Mouse (Mus musculus) embryo, embryonic 9.5 days (tissue): ENCODE measurements around the gene Hoxb4.

Source experiments
- DNase-seq: peaks from one replicate; pipeline ENCODE4 v3.0.0-alpha.2; 2017; ENCODE audit errors: extremely low spot score

Gene Hoxb4

DNA sequence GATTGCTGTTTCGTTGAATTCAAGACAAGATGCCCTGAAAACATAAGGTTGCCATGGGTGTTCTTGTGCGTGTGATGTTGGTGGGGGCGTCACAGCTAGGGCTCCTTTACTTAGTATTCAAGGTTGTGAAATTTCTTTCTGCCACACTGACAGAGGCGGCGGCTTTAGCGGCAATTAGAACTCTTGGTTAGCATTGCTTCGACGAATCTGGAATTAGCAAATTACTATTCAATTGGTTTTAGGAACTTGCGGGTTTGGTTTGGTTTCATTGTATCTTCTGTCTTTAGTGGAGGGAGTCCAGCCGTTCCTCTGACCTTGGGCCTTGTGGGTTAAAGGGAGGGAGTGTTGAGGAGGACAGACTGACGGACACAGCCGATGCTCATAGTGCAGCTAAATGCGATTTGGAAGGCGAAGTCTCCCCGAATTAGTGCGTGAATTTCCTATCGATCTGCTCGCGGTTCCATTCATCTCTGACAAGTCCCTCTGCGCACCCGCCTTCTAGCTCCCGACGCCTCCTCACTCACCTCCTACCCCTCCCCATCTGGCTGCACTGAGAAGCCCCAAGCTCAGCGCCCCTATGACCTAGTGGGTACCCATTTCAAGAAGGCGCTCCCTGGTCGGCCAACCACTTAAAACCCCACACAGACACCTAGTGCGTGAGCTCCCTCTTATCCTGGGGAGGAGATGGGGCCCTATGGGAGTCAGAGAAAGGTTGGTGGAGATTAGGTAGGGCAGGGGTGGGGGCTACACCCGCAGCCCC lies at the start of gene Hoxb4:
Gene Hoxb4 (plus strand): TSS at position 660 of the 760 bp plus-strand sequence.
- no peak for DNase-seq

DNA sequence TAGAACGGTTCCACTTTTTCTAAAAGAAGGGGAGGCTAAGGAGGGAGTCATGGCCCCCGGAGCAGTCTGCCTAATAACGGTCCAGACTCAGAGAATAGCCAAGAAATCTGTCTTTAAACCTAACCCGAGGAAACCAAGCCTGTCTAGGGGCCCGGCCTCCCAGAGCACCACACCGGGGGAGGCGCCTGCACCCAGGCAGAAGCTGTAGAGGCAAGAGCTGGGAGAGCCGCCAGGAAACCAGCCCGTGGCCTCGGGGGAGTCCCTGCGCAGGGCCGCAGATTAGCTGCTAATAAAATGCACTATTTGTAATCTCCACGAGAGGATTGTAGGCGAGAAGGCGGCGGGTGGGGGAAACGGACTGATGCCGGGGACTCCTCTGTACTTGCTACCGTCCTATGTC lies 48.2 kb upstream of the Hoxb4 start:
- no peak for DNase-seq

DNA sequence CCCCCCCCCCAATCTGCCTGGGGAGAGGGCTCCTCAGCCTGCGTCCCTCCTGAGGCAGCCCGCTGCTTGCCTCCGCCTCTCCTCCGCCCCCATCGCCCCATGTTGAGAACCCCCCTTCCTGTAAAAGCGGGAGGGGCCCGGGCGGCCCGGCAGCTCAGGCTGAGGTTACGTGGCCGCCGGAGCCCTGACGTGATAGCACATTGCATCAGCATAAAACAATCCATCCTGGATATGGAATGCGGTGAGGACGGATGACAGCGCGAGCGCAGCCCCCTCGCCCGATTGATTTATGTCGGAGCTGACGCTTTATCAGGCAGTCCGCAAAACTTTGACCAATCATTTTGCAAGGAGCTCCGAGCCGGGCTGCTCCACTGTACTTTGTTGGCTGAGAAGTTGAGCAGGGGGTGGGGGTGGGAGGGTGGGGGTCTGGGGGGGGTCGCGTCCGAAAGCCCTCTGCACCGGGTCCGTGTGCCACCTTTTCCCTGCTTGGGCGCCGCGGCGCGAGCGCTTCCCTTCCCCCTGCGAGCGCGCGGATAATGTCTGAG lies 47.0 kb upstream of the Hoxb4 start, which contains the start of gene Hoxb9:
Gene Hoxb9 (plus strand): TSS at position 462 of the 545 bp plus-strand sequence.
- no peak for DNase-seq

DNA sequence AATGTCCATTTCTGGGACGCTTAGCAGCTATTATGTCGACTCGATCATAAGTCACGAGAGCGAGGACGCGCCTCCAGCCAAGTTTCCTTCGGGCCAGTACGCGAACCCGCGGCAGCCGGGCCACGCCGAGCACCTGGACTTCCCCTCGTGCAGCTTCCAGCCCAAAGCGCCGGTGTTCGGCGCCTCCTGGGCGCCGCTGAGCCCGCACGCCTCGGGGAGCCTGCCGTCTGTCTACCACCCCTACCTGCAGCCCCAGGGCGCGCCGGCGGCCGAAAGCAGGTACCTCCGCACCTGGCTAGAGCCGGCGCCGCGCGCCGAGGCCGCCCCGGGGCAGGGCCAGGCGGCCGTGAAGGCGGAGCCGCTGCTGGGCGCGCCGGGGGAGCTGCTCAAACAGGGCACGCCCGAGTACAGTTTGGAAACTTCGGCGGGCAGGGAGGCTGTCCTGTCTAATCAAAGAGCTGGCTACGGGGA lies 46.5 kb upstream of the Hoxb4 start:
- DNase-seq = no peak

DNA sequence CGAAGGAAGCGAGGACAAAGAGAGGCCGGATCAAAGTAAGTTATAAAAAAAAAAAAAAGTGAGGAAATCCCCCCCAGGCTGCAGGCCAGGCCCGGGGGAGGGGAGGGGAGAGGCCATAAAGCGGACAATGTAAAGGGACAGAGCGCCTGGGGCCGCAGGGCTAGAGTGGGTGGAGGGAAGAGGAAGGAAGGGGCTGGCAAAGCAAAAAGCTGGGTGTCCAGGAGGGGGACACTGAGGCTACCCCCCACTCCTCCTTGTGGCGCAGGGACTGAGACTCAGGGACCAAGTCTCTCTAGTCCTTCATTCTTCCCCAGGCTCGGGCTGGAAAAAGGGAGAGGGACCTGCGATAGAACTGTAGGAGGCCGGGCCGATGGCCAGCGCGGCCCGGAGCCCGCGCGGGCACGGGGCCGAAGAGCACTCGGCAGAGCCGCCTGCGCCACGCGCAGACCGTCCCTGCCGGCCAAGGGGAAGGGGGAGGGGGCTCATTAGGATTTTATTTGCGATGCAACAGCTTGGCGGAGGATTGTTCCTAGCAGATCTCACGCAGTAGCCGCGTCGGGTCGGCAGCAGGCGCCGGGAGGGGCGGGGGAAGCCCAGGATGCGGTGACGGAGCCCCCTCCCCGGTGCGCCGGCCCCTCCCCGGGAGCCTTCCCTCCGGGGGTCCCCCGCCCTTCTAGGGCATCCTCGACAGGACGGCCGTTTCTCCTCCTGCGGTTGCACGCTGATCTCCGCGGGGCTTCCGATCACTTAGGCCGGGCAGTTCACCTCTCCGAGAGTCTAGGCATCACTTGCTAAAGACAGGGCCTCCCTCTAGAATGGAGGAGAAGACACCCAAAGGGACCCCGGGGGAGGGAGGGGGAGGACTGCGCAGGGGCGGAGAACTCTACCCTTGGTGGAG lies 45.8 kb upstream of the Hoxb4 start:
- DNase-seq = no peak

DNA sequence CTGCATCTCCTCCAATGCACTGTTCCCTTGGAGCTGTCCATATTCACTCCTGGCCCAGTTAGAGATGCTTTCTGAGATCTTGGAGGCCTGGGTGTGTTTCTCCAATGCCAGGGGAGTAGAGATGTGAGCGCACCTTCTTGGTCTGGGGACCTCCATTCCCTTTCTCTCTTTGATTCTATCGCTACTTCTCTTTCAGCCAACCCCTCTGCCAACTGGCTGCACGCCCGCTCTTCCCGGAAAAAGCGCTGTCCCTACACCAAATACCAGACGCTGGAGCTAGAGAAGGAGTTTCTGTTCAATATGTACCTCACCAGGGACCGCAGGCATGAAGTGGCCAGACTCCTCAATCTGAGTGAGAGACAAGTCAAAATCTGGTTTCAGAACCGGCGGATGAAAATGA lies 43.6 kb upstream of the Hoxb4 start:
- DNase-seq = no peak

DNA sequence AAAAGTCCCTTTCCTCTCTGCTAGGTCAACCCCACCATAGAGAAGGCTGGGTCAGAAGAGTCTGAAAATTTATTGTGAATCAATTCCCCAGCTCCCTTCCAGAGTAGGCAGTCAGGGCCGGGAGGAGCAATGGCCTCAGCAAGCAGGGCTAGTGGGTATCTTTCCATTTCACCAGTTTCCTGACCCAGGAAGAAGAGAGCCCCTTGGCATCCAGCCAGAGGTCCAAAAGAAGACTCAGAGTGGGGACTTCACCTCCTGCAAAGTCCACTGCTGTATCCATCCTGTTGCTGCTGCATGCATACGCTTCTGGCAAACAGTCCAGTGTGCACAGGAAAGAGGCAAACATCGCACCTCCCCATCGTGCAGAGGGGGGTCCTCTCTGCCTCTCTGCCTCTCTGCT lies 42.2 kb upstream of the Hoxb4 start:
- DNase-seq = no peak

DNA sequence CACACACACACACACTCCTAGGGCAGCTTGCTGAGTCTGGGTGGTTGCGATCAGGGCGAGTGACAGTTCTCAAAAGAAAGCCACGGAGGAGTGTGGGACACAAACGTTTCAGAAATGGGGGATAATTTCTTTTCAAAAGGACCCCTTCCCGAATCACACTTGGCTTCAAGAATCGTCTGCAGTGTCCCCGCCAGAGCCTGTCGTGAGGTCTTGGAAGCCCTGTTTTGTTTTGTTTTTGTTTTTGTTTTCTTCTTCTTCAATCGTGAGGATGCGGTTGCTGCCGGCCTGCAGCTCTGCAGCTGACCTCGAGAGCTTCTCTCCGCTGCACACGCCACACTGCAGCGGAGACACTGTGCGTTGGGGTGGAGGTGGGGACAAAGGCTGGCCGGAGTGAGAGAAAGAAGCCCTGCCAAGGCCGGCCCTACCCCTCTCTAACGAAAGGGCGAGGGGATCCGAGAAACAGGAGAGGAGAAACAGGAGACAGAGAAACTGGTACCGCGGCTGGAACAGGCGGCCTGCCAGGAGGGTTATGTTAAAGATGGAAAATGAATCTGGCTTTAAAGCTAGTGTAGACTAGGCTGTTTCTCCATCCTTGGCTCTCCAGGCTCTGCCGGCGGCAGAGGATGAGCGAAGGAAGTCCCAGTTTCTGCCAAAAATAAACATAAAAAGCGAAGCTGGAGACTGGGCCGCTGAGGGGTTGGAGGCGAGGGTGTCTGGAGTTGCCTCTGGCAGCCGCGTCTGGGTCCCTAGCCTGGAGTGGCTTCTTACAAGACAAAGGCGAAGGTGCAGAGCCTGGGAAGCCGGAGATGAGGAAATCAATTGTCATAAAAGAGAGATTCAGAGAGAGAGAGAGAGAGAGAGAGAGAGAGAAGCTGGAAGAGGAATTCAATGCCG lies 40.7 kb upstream of the Hoxb4 start:
- DNase-seq = no peak

DNA sequence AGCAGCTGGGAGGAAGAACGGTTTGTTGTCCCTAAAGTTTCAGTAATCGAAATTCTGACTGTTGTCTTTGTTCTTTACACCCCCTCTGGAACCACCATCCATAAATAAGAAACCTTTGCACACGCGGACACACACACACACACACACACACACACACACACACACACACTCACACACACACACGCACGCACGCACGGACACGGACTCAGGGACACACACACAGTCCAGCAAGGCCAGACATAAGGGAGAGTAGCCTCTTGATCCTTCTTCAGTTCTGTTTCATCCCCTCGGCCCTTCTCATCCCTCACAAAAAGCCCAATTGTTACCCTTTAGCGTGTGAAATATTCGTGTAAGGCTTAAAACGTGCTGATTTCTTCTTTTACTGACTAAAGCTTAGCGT lies 39.7 kb upstream of the Hoxb4 start:
- DNase-seq = no peak

DNA sequence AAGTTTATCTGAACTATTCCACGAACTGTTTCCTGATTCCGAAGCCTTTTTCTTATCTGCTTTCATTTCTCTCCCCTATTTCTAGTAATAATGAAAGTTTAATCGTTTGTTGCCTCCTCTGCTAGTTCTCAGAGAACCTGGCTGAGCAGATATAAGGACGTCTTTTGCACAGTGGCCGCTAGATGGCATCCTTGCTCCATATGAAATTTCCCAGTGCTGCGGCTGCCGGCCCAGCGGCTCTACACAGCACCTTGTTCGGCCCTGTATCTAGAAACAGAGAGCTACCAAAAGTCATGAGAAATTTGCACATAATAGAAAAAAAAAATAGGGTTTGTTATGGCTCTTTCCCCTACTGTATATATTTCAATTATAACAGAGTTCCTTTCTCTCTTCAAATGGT lies 39.3 kb upstream of the Hoxb4 start:
- DNase-seq = peak; percentile 89

DNA sequence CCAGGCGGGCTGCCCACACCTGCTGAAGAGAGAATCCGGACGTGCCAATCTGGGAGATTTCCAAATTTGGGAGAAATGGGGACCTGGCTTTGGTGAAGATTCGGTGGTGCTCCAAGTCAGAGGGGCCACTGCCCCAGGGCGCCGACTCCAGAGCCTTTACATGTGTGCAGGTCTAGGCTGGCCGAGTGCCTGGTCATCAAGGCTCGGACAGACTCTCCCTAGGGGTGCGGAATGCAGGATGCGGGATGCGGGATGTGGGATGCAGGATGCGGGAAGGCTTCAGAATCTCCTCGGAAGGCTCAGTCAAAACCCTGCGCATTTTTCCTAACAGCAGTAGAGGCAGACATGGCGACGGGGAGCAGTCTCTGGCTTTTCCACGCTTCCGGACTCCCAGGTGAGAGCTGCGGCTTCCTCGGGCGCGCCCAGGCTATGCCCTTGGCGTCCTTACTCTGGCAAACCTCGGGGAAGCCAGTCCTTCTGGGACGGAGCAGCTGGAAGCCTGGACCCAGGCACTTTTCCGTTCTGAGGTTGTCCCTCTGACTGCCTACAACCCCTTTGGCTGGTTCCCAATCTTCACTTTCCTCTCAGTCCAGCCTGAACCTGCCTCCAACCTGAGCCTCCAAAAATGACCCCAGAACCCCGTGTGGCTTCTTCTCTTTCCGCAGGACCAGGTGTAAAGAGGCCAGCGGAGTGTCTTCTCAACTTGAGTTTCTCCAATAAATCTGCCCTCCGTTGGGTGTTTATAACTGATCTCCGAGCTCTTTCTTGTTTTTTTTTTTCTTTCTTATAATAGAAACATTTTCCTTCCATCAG lies 38.4 kb upstream of the Hoxb4 start:
- DNase-seq = no peak

DNA sequence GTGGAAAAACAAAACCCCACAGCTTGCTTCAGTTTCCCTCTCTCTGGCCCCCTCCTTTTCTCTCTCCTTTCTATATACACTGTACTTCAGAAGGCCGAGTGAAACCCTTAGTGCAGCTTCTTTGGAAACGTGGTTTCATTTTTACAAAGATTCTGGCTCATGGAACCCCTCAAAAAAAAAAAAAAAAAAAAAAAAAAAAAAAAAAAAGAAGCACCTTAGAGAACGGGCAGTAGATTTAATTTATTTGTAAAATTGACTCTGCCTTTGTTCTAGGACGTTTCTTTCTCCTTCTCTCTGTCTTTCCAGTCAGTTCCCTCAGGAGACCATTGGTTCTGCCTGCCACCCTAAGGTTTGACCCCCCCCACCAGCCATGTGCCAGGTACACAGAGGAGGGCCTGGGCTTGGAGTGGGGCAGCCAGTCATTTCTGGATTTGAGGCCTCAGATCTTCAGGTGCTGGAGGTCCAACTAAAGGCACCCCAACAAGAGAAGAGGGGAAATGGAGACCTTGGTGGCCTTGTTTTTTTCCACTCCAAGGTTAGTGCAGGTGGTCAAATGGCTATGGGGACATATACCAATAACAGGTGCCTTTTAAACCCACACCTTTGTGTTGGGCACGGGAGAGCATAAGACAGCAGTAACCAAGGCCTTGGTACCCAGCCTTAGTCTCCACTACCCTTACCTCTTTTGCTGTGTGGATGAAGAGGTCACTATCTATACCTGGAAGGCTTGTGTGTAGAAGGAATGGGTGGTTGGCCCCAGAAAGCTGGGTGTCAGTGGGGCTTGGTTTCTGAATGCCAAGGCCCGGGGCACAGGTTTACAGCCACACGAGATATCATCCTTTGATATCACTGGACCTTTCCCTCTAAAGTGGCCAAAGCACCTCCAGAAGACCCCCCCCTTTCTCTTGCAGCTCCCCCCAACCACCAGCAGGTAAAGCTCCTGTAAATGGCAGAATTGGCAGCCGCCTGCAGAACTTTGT lies 37.4 kb upstream of the Hoxb4 start:
- no peak for DNase-seq

DNA sequence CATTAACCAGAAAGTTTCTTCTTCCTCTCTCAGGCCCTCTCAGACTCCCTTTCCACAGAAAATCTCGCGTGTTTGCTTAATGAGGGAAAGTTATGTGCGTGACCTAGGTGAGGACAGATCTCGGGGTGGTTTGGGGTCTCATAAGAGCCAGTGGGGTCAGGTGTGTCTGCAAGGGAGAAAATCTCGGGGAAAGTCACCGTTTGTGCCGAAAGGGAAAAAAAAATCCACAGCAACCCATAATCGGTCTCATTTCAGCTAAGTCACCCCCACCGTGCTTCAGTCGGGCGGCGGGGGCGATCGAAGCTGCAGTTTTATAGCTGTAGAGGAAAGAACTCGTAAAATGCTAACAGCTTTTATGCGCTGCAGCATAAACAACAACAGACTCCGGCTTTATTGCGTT lies 36.7 kb upstream of the Hoxb4 start:
- no peak for DNase-seq

DNA sequence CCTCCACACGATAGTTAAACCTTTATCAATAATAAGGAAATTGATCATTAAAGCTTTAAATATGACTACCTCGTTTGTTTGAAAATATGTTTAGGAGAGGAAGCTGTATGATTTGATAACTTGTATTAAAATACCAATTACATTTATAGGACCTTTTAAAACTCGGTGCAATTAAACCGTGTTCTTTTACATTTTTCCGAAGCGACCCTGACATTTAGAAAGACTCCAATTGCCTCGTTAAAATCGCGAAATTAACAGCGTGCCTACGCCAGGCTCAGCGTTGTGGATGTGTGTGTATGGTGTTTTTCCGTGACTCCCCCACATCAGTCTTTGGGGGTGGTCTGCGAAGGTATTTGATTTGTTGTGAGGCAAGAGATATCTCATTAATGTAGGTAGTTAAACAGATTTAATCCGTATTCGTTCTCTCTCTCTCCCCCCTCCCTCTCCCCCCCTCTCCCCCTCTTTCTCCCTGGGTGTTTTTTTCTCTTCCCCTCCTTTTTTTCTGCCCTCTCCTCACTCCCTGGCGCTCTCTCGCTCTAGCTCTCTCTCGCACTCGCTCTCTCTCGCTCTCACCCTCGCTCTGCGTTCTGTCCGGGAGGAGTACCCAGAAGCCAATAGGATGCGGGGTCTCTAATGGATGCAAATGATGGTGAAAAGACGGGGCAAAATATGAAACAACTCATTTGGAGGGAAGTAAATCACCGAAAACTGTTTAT lies 36.1 kb upstream of the Hoxb4 start, which contains the start of gene Hoxb8:
Gene Hoxb8 (plus strand): TSS at position 51 of the 716 bp plus-strand sequence.
- no peak for DNase-seq

DNA sequence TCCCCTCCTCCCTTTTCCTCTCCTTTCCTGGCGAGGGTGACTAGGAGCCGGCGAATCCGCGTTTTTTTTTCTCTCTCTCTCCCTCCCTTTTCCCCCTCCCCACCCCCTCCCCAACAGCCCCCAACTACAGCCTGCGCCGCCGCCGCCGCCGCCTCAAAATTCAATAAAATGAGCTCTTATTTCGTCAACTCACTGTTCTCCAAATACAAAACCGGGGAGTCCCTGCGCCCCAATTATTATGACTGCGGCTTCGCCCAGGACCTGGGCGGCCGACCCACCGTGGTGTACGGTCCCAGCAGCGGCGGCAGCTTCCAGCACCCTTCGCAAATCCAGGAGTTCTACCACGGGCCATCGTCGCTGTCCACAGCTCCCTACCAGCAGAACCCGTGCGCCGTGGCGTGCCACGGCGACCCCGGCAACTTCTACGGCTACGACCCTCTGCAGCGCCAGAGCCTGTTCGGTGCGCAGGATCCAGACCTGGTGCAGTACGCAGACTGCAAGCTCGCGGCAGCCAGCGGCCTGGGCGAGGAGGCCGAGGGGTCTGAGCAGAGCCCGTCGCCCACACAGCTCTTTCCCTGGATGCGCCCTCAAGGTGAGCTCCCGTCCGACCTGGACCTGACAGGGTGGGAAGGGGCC lies 35.2 kb upstream of the Hoxb4 start:
- DNase-seq = no peak

DNA sequence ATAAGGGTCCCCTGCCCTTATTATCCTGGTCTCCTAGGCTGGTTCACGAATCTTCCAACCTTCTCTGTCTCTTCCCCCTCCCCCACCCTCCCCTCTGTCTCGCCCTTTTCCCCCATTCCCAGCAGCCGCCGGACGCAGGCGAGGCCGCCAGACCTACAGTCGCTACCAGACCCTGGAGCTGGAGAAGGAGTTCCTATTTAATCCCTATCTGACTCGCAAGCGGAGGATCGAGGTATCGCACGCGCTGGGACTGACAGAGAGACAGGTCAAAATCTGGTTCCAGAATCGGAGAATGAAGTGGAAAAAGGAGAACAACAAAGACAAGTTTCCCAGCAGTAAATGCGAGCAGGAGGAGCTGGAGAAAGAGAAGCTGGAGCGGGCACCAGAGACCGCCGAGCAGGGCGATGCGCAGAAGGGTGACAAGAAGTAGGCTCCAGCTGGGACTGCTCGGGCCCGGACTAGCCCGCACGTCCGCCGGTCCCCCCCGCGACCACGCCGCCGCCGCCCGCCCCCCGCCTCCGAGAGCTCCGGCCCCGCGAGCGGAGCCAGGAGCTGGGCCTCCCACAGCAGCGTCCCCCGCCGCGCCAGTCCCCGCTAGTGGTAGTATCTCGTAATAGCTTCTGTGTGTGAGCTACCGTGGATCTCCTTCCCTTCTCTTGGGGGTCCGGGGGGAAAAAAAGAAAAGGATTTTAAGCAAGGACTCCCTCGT lies 33.9 kb upstream of the Hoxb4 start:
- DNase-seq = no peak
